Mouse (Mus musculus) CH12.LX (cell line): Measurements from ENCODE around the gene Csad. TPM values are rescaled to one million over a fixed set of nuclear protein-coding genes. Genes with fewer than 3 reads are reported as not detected.

Source experiments
- DNase-seq: peaks from one replicate; pipeline ENCODE4 v3.0.0-alpha.2; 2013; ENCODE audit errors: extremely low read depth
- H3K27ac ChIP-seq: 2 replicates; pipeline ENCODE4 v1.5.1; 2012; ENCODE audit warnings: low read depth, mild to moderate bottlenecking, control low read depth, moderate library complexity; ENCODE audit not compliant: insufficient read depth
- H3K27me3 ChIP-seq: replicated peaks from 2 replicates; pipeline ENCODE3; 2012; ENCODE audit warnings: inconsistent platforms
- H3K36me3 ChIP-seq, 2 experiments: replicated peaks in 1 of 2; 2 replicates each; pipeline versions ENCODE3 to v1.6.1; 2012; ENCODE audit warnings: inconsistent platforms in 1 of 2, low read length in 1 of 2, mild to moderate bottlenecking in 1 of 2, mixed read lengths in 1 of 2, moderate library complexity in 1 of 2; ENCODE audit not compliant: control insufficient read depth in 1 of 2, insufficient read depth in 1 of 2
- H3K4me1 ChIP-seq, 2 experiments: 2 replicates each; pipeline ENCODE4 v1.6.1; 2012; ENCODE audit warnings: inconsistent platforms in 1 of 2, moderate library complexity in 1 of 2; ENCODE audit not compliant: insufficient read depth in 2 of 2, control insufficient read depth in 1 of 2
- H3K4me2 ChIP-seq: 2 replicates; pipeline ENCODE4 v1.6.1; 2012; ENCODE audit warnings: low read depth, mild to moderate bottlenecking, control low read depth; ENCODE audit not compliant: poor library complexity, insufficient read depth, severe bottlenecking
- H3K4me3 ChIP-seq, 3 experiments: fragments of 150-350 bp in 1 of 3; sonication (generic) in 1 of 3; replicated peaks in 1 of 3; 2 replicates each; pipeline versions ENCODE3 to v1.5.1; 2011 to 2012; ENCODE audit warnings: low read depth in 2 of 3, low read length in 2 of 3, mild to moderate bottlenecking in 2 of 3, moderate library complexity in 2 of 3, control low read depth in 1 of 3, improper control_type of control experiment in 1 of 3, inconsistent platforms in 1 of 3, mixed read lengths in 1 of 3; ENCODE audit not compliant: poor library complexity in 1 of 3
- H3K79me2 ChIP-seq: replicated peaks from 2 replicates; pipeline ENCODE4 v1.6.1; 2012; ENCODE audit warnings: mild to moderate bottlenecking, moderate library complexity; ENCODE audit not compliant: control insufficient read depth, poor library complexity, insufficient read depth, severe bottlenecking; ENCODE audit errors: extremely low read depth
- H3K9ac ChIP-seq: 2 replicates; pipeline ENCODE4 v1.6.1; 2012; ENCODE audit warnings: low read depth, mild to moderate bottlenecking, control low read depth, moderate library complexity; ENCODE audit not compliant: insufficient read depth
- H3K9me3 ChIP-seq: replicated peaks from 2 replicates; pipeline ENCODE3; 2012; ENCODE audit warnings: low read length, inconsistent platforms, mixed read lengths
- CHD1 ChIP-seq: IDR thresholded peaks from 2 replicates; pipeline ENCODE4 v1.6.1; 2012; ENCODE audit warnings: low read depth, low read length, improper control_type of control experiment, inconsistent platforms
- CTCF ChIP-seq, 2 experiments: IDR thresholded peaks in 1 of 2; conservative IDR thresholded peaks in 1 of 2; 2 replicates each; pipeline ENCODE4 v1.5.1; 2011 to 2012; ENCODE audit warnings: low read depth in 2 of 2, low read length in 2 of 2, improper control_type of control experiment in 1 of 2, inconsistent platforms in 1 of 2, mild to moderate bottlenecking in 1 of 2, moderate library complexity in 1 of 2
- E2F4 ChIP-seq: IDR thresholded peaks from 2 replicates; pipeline ENCODE4 v1.6.1; 2011; ENCODE audit warnings: low read depth, low read length, improper control_type of control experiment; ENCODE audit not compliant: insufficient replicate concordance
- HCFC1 ChIP-seq: IDR thresholded peaks from 2 replicates; pipeline ENCODE4 v1.6.1; 2012; ENCODE audit warnings: low read depth, mild to moderate bottlenecking, inconsistent platforms, low read length, improper control_type of control experiment
- MAZ ChIP-seq: IDR thresholded peaks from 2 replicates; pipeline ENCODE4 v1.6.1; 2012; ENCODE audit warnings: low read depth, mild to moderate bottlenecking, inconsistent platforms, low read length, improper control_type of control experiment, moderate library complexity
- MXI1 ChIP-seq: IDR thresholded peaks from 2 replicates; pipeline ENCODE4 v1.6.1; 2011; ENCODE audit warnings: mild to moderate bottlenecking, low read depth, low read length, improper control_type of control experiment
- NELFE ChIP-seq: IDR thresholded peaks from 2 replicates; pipeline ENCODE4 v1.6.1; 2011; ENCODE audit warnings: low read depth, low read length, improper control_type of control experiment
- NRF1 ChIP-seq: IDR thresholded peaks from 2 replicates; pipeline ENCODE4 v1.6.1; 2014; ENCODE audit warnings: low read depth, mild to moderate bottlenecking, inconsistent platforms, low read length, improper control_type of control experiment, moderate library complexity
- PAX5 ChIP-seq: IDR thresholded peaks from 2 replicates; pipeline ENCODE4 v1.6.1; 2012; ENCODE audit warnings: low read length, inconsistent platforms, mixed read lengths
- SIN3A ChIP-seq: IDR thresholded peaks from 2 replicates; pipeline ENCODE4 v1.6.1; 2012; ENCODE audit warnings: low read length, improper control_type of control experiment, inconsistent platforms
- TCF12 ChIP-seq: IDR thresholded peaks from 2 replicates; pipeline ENCODE4 v1.6.1; 2014; ENCODE audit warnings: low read depth, mild to moderate bottlenecking, inconsistent platforms, low read length, improper control_type of control experiment
- USF1 ChIP-seq: IDR thresholded peaks from 2 replicates; pipeline ENCODE4 v1.6.1; 2014; ENCODE audit warnings: low read depth, mild to moderate bottlenecking, inconsistent platforms, low read length, improper control_type of control experiment
- ZC3H11A ChIP-seq: IDR thresholded peaks from 2 replicates; pipeline ENCODE4 v1.6.1; 2012; ENCODE audit warnings: low read depth, mild to moderate bottlenecking, inconsistent platforms, low read length, improper control_type of control experiment
- dilution Hi-C: fragments of 300-500 bp; cut with MboI; formaldehyde crosslinking; loops from 2 replicates; pipeline ENCODE4 v1.14.3; 2020; ENCODE audit warnings: low sequenced_read_pairs; ENCODE audit not compliant: extremely low pct_unique_long_range_greater_than_20kb, extremely low pct_ligation_motif_present
- in situ Hi-C: fragments of 300-500 bp; cut with MboI; formaldehyde crosslinking; loops from 3 replicates; pipeline ENCODE4 v1.14.3; 2019; ENCODE audit warnings: low sequenced_read_pairs, low pct_ligation_motif_present, low pct_unique_long_range_greater_than_20kb, mixed read lengths
- polyA plus RNA-seq: library from polyadenylated mRNA; unstranded; fragments of >175 nt; gene quantifications from 2 replicates; pipeline ENCODE4 v1.2.1, GENCODE M21; 2012; ENCODE audit warnings: low read depth; ENCODE audit not compliant: insufficient read length
- total RNA-seq, 2 experiments: library from RNA; depleted of rRNA; stranded (reverse); fragments of 300-350 nt in 1 of 2; fragments of >200 nt in 1 of 2; gene quantifications; 2 replicates each; pipeline ENCODE4 v1.2.3; 2012 to 2014

Gene Csad
- total and polyA plus RNA-seq, 3 experiments: 3.7 to 4.7 (median 3.8) TPM

GRCm38 (mm10) chr15:102165468-102166100 is 38.9 kb downstream of the Csad start:
- H3K27ac ChIP-seq: no peak overlapping the region
- in situ Hi-C loops: no loop called here
- dilution Hi-C loops: no loop called here

GRCm38 (mm10) chr15:102163900-102164693 is 40.4 kb downstream of the Csad start:
- no peak overlapping the region for H3K4me2 ChIP-seq
- H3K4me1 ChIP-seq: peaks cover 0 to 9% of the 10 kb centered on the region in 2 experiments; a peak in 2 of 4 replicates
- H3K27ac ChIP-seq: no peak overlapping the region
- H3K36me3 ChIP-seq: peaks cover 0 to 20% of the 10 kb centered on the region in 2 experiments
- DNase-seq: no peak
- dilution Hi-C loops: no loop called here
- no peaks in the 10 kb centered on the region for H3K9me3 ChIP-seq
- no peak overlapping the region for H3K9ac ChIP-seq
- no peak overlapping the region for H3K4me3 ChIP-seq
- peaks cover 5% of the 10 kb centered on the region for H3K27me3 ChIP-seq
- no peaks in the 10 kb centered on the region for H3K79me2 ChIP-seq
- TF ChIP-seq CTCF (conservative IDR thresholded peaks at IDR 0.05 in 1 of 2, IDR thresholded peaks at IDR 0.05 in 1 of 2; ENCODE audit: low read depth in 2 of 2, low read length in 2 of 2) (peak in 1 of 2 experiments; percentile 30; a peak in 2 of 4 replicates), SIN3A (no peak), NELFE (no peak), HCFC1 (no peak)
- TF ChIP-seq, all 38 proteins: peak for 1
- in situ Hi-C loops: no loop called here

More at GRCm38 (mm10) chr15:102165468-102166100, 38.9 kb downstream of the Csad start:
- Histone ChIP-seq H3K4me2 (no peak overlapping the region), H3K36me3 (peaks cover 0 to 15% of the 10 kb centered on the region in 2 experiments), H3K9me3 (no peaks in the 10 kb centered on the region), H3K4me1 (peaks cover 0 to 9% of the 10 kb centered on the region in 2 experiments; a peak in 2 of 4 replicates), H3K4me3 (no peak overlapping the region), H3K27me3 (peaks cover 5% of the 10 kb centered on the region), H3K9ac (no peak overlapping the region), H3K79me2 (no peaks in the 10 kb centered on the region)
- no peak for TF ChIP-seq MXI1
- TF ChIP-seq ZC3H11A: no peak
- no peak for TF ChIP-seq SIN3A
- no peak for TF ChIP-seq PAX5
- TF ChIP-seq TCF12: no peak
- TF ChIP-seq E2F4: no peak
- TF ChIP-seq HCFC1: no peak
- no peak for DNase-seq

- no peaks in the 10 kb centered on the region for H3K79me2 ChIP-seq
- no peak overlapping the region for H3K4me2 ChIP-seq
- H3K9ac ChIP-seq: no peak overlapping the region
- TF ChIP-seq MAZ: no peak
- TF ChIP-seq NRF1: no peak
- TF ChIP-seq USF1: no peak
- no peak for TF ChIP-seq HCFC1
- TF ChIP-seq CHD1: no peak
- no peak for TF ChIP-seq PAX5
- TF ChIP-seq ZC3H11A: no peak
- TF ChIP-seq CTCF (conservative IDR thresholded peaks at IDR 0.05 in 1 of 2, IDR thresholded peaks at IDR 0.05 in 1 of 2; ENCODE audit: low read depth in 2 of 2, low read length in 2 of 2): no peak
- peaks cover 5% of the 10 kb centered on the region for H3K27me3 ChIP-seq
- no peak overlapping the region for H3K27ac ChIP-seq
- no peak overlapping the region for H3K4me3 ChIP-seq
- dilution Hi-C loops (no loop called here), in situ Hi-C loops (no loop called here)
- peaks cover 0 to 46% of the 10 kb centered on the region in 2 experiments for H3K36me3 ChIP-seq
- H3K4me1 ChIP-seq: peaks cover 0 to 5% of the 10 kb centered on the region in 2 experiments; a peak in 2 of 4 replicates
- no peaks in the 10 kb centered on the region for H3K9me3 ChIP-seq
- no peak for DNase-seq
These were observed 44.0 kb downstream of the Csad start for GRCm38 (mm10) chr15:102160415-102161060.
